Mouse (Mus musculus): ENCODE measurements around the gene Ctrc.

- TF ChIP-seq CTCF (IDR thresholded peaks at IDR 0.05; ENCODE audit: low read depth) (no peak), EP300 (optimal IDR thresholded peaks at IDR 0.05) (no peak)
These were observed 79.9 kb downstream of the Ctrc start for GRCm38 (mm10) chr4:141766316-141766667.

All from stomach, postnatal 0 days (tissue).